Mouse (Mus musculus): ENCODE data around the gene Maz.

GRCm38 (mm10) chr7:127011051-127011450 is 15.8 kb downstream of the Maz start:
- no peak for TF ChIP-seq CTCF (IDR thresholded peaks at IDR 0.05; ENCODE audit: low read depth)
- TF ChIP-seq EP300 (optimal IDR thresholded peaks at IDR 0.05), result no peak

Measured in stomach, postnatal 0 days (tissue).